18 mouse cellular contexts compared by ENCODE assay signal in genomic region chr14:27299705-27300104, GRCm38 (mm10).
DNase-seq lines count a peak whose midpoint lies in the region; ATAC-seq and TF ChIP-seq lines count a peak whose summit lies in the region.
"Had no signal": no experiment of that assay in that cellular context is flagged by ENCODE, and none has a peak within 500 bp of the region (broad histone marks: within the 10 kb centered on the region; RNA-seq: fewer than 3 reads in every experiment).

No protein-coding gene starts in this region.

- no peak overlapping the region for H3K27ac ChIP-seq in kidney, postnatal 0 days
- H3K27ac ChIP-seq: embryonic facial prominence, embryonic 10.5 days; forebrain, embryonic 15.5 days; hindbrain, embryonic 15.5 days; limb, embryonic 15.5 days; stomach, embryonic 15.5 days had no signal

- H3K4me2 ChIP-seq in kidney, postnatal 0 days (ENCODE audit: low read length): no peak overlapping the region
- H3K4me2 ChIP-seq: forebrain, embryonic 15.5 days; hindbrain, embryonic 15.5 days; limb, embryonic 15.5 days; stomach, embryonic 15.5 days had no signal

- H3K27me3 ChIP-seq in kidney, postnatal 0 days (ENCODE audit: insufficient read depth, low read length): no peaks in the 10 kb centered on the region
- H3K27me3 ChIP-seq: forebrain, embryonic 15.5 days; hindbrain, embryonic 15.5 days; limb, embryonic 15.5 days; stomach, embryonic 15.5 days had no signal

- H3K36me3 ChIP-seq in kidney, postnatal 0 days (ENCODE audit: insufficient read depth, low read length): no peaks in the 10 kb centered on the region
- H3K36me3 ChIP-seq: embryonic facial prominence, embryonic 10.5 days; forebrain, embryonic 15.5 days; hindbrain, embryonic 15.5 days; limb, embryonic 15.5 days; stomach, embryonic 15.5 days had no signal

- no peak overlapping the region for H3K9ac ChIP-seq in kidney, postnatal 0 days (ENCODE audit: low read depth, low read length)
- H3K9ac ChIP-seq: forebrain, embryonic 15.5 days; hindbrain, embryonic 15.5 days; limb, embryonic 15.5 days; stomach, embryonic 15.5 days had no signal

- no peaks in the 10 kb centered on the region for H3K4me1 ChIP-seq in kidney, postnatal 0 days (replicated peaks; ENCODE audit: insufficient read depth, low read length)
- H3K4me1 ChIP-seq: embryonic facial prominence, embryonic 10.5 days; forebrain, embryonic 15.5 days; hindbrain, embryonic 15.5 days; limb, embryonic 15.5 days; stomach, embryonic 15.5 days had no signal

- no peak for ATAC-seq in kidney, postnatal 0 days (replicated peaks; ENCODE audit: low FRiP score, low read depth)
- ATAC-seq: forebrain, embryonic 15.5 days; intestine, embryonic 16.5 days; midbrain, embryonic 16.5 days had no signal

- 49% methylated on average over 4 of the region's 4 CpGs for WGBS in kidney, postnatal 0 days

- DNase-seq in adrenal gland, postnatal 36 days: peak; percentile 25 to 35
- no peak for DNase-seq in adrenal gland, postnatal 10 days
- peak; percentile 39 for DNase-seq in kidney, postnatal 0 days (ENCODE audit: low spot score)
- DNase-seq in kidney, postnatal 4 days: no peak
- DNase-seq in 3134 (ENCODE audit: extremely low read depth, insufficient read length, low spot score): peak; percentile 7
- peak; percentile 52 for DNase-seq in lung, postnatal 10 days
- DNase-seq in B cell, adult 2 months: no peak
- no peak for DNase-seq in cerebellum, postnatal 25 days
- DNase-seq: cerebellum, adult 11-12 months; layer of hippocampus, postnatal 36 days; thymus, adult 2 months had no signal

- H3K9me3 ChIP-seq in kidney, postnatal 0 days (replicated peaks; ENCODE audit: low read length): no peaks in the 10 kb centered on the region
- H3K9me3 ChIP-seq: embryonic facial prominence, embryonic 10.5 days; forebrain, embryonic 15.5 days; hindbrain, embryonic 15.5 days; limb, embryonic 15.5 days; stomach, embryonic 15.5 days had no signal

- H3K4me3 ChIP-seq in kidney, postnatal 0 days (replicated peaks; ENCODE audit: low read depth, low read length): no peak overlapping the region
- H3K4me3 ChIP-seq: embryonic facial prominence, embryonic 10.5 days; forebrain, embryonic 15.5 days; hindbrain, embryonic 15.5 days; limb, embryonic 15.5 days; stomach, embryonic 15.5 days had no signal

- TF ChIP-seq CTCF in kidney, postnatal 0 days (IDR thresholded peaks at IDR 0.05; ENCODE audit: low read depth): no peak

Comparison
In these comparisons a context has a peak if more than half of its experiments do, and no peak if none do; other contexts are left out.
1. DNase-seq: peak in adrenal gland, postnatal 36 days (2 of 2), kidney, postnatal 0 days (single experiment), 3134 (single experiment) and lung, postnatal 10 days (single experiment); none in adrenal gland, postnatal 10 days (single experiment), kidney, postnatal 4 days (0 of 2), B cell, adult 2 months (0 of 2) and cerebellum, postnatal 25 days (0 of 2).